Mouse (Mus musculus) erythroblast, embryonic 14.5 days (primary cell): Measurements from ENCODE around the gene Srsf7. TPM values are rescaled to one million over a fixed set of nuclear protein-coding genes. Genes with fewer than 3 reads are reported as not detected.

Source experiments
- H3K27me3 ChIP-seq: 2 replicates; pipeline ENCODE4 v1.6.1; 2012; ENCODE audit warnings: inconsistent platforms; ENCODE audit not compliant: control insufficient read depth
- H3K36me3 ChIP-seq: 2 replicates; pipeline ENCODE4 v1.6.1; 2012; ENCODE audit warnings: mild to moderate bottlenecking, inconsistent platforms; ENCODE audit not compliant: control insufficient read depth
- H3K4me1 ChIP-seq: 2 replicates; pipeline ENCODE4 v1.6.1; 2012; ENCODE audit warnings: inconsistent platforms; ENCODE audit not compliant: control insufficient read depth
- H3K4me3 ChIP-seq: replicated peaks from 2 replicates; pipeline ENCODE3; 2012; ENCODE audit warnings: moderate library complexity, mild to moderate bottlenecking, inconsistent platforms
- H3K9me3 ChIP-seq: 2 replicates; pipeline ENCODE4 v1.6.1; 2012; ENCODE audit warnings: low read length, inconsistent platforms, mixed read lengths; ENCODE audit not compliant: control insufficient read depth
- GATA1 ChIP-seq: IDR thresholded peaks from 2 replicates; pipeline ENCODE4 v1.6.1; 2012; ENCODE audit warnings: low read length, inconsistent platforms, mixed read lengths
- TAL1 ChIP-seq: IDR thresholded peaks from 3 replicates; pipeline ENCODE4 v1.6.1; 2012; ENCODE audit warnings: low read length, inconsistent platforms, mixed read lengths
- polyA plus RNA-seq: library from polyadenylated mRNA; stranded (reverse); fragments of >175 nt; gene quantifications from 2 replicates; pipeline ENCODE4 v1.2.3, GENCODE M21; 2012

Srsf7 gene
- polyA plus RNA-seq, 1 experiment = 3.6 TPM

GRCm38 (mm10) chr17:80174699-80175385, 32.3 kb downstream of the Srsf7 start:
- TF ChIP-seq GATA1 = no peak
- TF ChIP-seq TAL1 = no peak
- Histone ChIP-seq H3K36me3 (no peaks in the 10 kb centered on the region), H3K27me3 (peaks cover 3% of the 10 kb centered on the region; the same call in 1 of the 2 replicates), H3K4me1 (no peaks in the 10 kb centered on the region), H3K4me3 (no peak overlapping the region), H3K9me3 (no peaks in the 10 kb centered on the region)

- Histone ChIP-seq H3K9me3 (no peaks in the 10 kb centered on the region), H3K4me3 (no peak overlapping the region), H3K36me3 (no peaks in the 10 kb centered on the region)
Measured at GRCm38 (mm10) chr17:80174146-80174545, 33.0 kb downstream of the Srsf7 start.

GRCm38 (mm10) chr17:80173708-80174107, 33.4 kb downstream of the Srsf7 start:
- H3K36me3 ChIP-seq = no peaks in the 10 kb centered on the region
- no peaks in the 10 kb centered on the region for H3K4me1 ChIP-seq
- H3K27me3 ChIP-seq = peaks cover 3% of the 10 kb centered on the region; the same call in 1 of the 2 replicates
- no peak overlapping the region for H3K4me3 ChIP-seq
- no peaks in the 10 kb centered on the region for H3K9me3 ChIP-seq
- TF ChIP-seq GATA1 (no peak), TAL1 (no peak)

More at GRCm38 (mm10) chr17:80174146-80174545, 33.0 kb downstream of the Srsf7 start:
- no peaks in the 10 kb centered on the region for H3K4me1 ChIP-seq
- H3K27me3 ChIP-seq = peaks cover 3% of the 10 kb centered on the region; the same call in 1 of the 2 replicates
- TF ChIP-seq TAL1 = no peak
- no peak for TF ChIP-seq GATA1

- Histone ChIP-seq H3K36me3 (no peaks in the 10 kb centered on the region), H3K9me3 (no peaks in the 10 kb centered on the region), H3K4me1 (no peaks in the 10 kb centered on the region), H3K4me3 (no peak overlapping the region), H3K27me3 (peaks cover 3% of the 10 kb centered on the region; the same call in 1 of the 2 replicates)
- TF ChIP-seq GATA1 (no peak), TAL1 (no peak)
Measured at GRCm38 (mm10) chr17:80172761-80173160, 34.3 kb downstream of the Srsf7 start.

- Histone ChIP-seq H3K27me3 (peaks cover 3% of the 10 kb centered on the region; the same call in 1 of the 2 replicates), H3K36me3 (no peaks in the 10 kb centered on the region), H3K9me3 (no peaks in the 10 kb centered on the region), H3K4me3 (no peak overlapping the region), H3K4me1 (no peaks in the 10 kb centered on the region)
- TF ChIP-seq GATA1 (no peak), TAL1 (no peak)
Measured at GRCm38 (mm10) chr17:80171948-80172347, 35.2 kb downstream of the Srsf7 start.

GRCm38 (mm10) chr17:80170951-80171350, 36.2 kb downstream of the Srsf7 start:
- TF ChIP-seq GATA1 (no peak), TAL1 (no peak)
- Histone ChIP-seq H3K4me3 (no peak overlapping the region), H3K36me3 (no peaks in the 10 kb centered on the region), H3K9me3 (no peaks in the 10 kb centered on the region), H3K27me3 (peaks cover 3% of the 10 kb centered on the region; the same call in 1 of the 2 replicates), H3K4me1 (no peaks in the 10 kb centered on the region)

GRCm38 (mm10) chr17:80169792-80170191, 37.3 kb downstream of the Srsf7 start:
- Histone ChIP-seq H3K36me3 (no peaks in the 10 kb centered on the region), H3K27me3 (peaks cover 3% of the 10 kb centered on the region; the same call in 1 of the 2 replicates), H3K4me1 (no peaks in the 10 kb centered on the region), H3K9me3 (no peaks in the 10 kb centered on the region), H3K4me3 (no peak overlapping the region)
- TF ChIP-seq GATA1 (no peak), TAL1 (no peak)

- Histone ChIP-seq H3K36me3 (no peaks in the 10 kb centered on the region), H3K4me1 (no peaks in the 10 kb centered on the region), H3K4me3 (no peak overlapping the region), H3K27me3 (no peaks in the 10 kb centered on the region), H3K9me3 (no peaks in the 10 kb centered on the region)
- TF ChIP-seq GATA1 = no peak
- no peak for TF ChIP-seq TAL1
Measured at GRCm38 (mm10) chr17:80168425-80169182, 38.5 kb downstream of the Srsf7 start.

- TF ChIP-seq TAL1 (no peak), GATA1 (no peak)
- Histone ChIP-seq H3K27me3 (no peaks in the 10 kb centered on the region), H3K36me3 (no peaks in the 10 kb centered on the region), H3K4me3 (no peak overlapping the region), H3K4me1 (no peaks in the 10 kb centered on the region), H3K9me3 (no peaks in the 10 kb centered on the region)
Measured at GRCm38 (mm10) chr17:80167851-80168251, 39.3 kb downstream of the Srsf7 start.
